Mouse (Mus musculus) CH12.LX (cell line): ENCODE results near the gene Glyr1. TPM values are rescaled to one million over a fixed set of nuclear protein-coding genes. Genes with fewer than 3 reads are reported as not detected.

ENCODE experiments used
- DNase-seq: peaks from one replicate; pipeline ENCODE4 v3.0.0-alpha.2; 2013; ENCODE audit errors: extremely low read depth
- H3K27ac ChIP-seq: 2 replicates; pipeline ENCODE4 v1.5.1; 2012; ENCODE audit warnings: low read depth, mild to moderate bottlenecking, control low read depth, moderate library complexity; ENCODE audit not compliant: insufficient read depth
- H3K27me3 ChIP-seq: replicated peaks from 2 replicates; pipeline ENCODE3; 2012; ENCODE audit warnings: inconsistent platforms
- H3K36me3 ChIP-seq, 2 experiments: replicated peaks in 1 of 2; 2 replicates each; pipeline versions ENCODE3 to v1.6.1; 2012; ENCODE audit warnings: inconsistent platforms in 1 of 2, low read length in 1 of 2, mild to moderate bottlenecking in 1 of 2, mixed read lengths in 1 of 2, moderate library complexity in 1 of 2; ENCODE audit not compliant: control insufficient read depth in 1 of 2, insufficient read depth in 1 of 2
- H3K4me1 ChIP-seq, 2 experiments: 2 replicates each; pipeline ENCODE4 v1.6.1; 2012; ENCODE audit warnings: inconsistent platforms in 1 of 2, moderate library complexity in 1 of 2; ENCODE audit not compliant: insufficient read depth in 2 of 2, control insufficient read depth in 1 of 2
- H3K4me2 ChIP-seq: 2 replicates; pipeline ENCODE4 v1.6.1; 2012; ENCODE audit warnings: low read depth, mild to moderate bottlenecking, control low read depth; ENCODE audit not compliant: poor library complexity, insufficient read depth, severe bottlenecking
- H3K4me3 ChIP-seq, 3 experiments: fragments of 150-350 bp in 1 of 3; sonication (generic) in 1 of 3; replicated peaks in 1 of 3; 2 replicates each; pipeline versions ENCODE3 to v1.5.1; 2011 to 2012; ENCODE audit warnings: low read depth in 2 of 3, low read length in 2 of 3, mild to moderate bottlenecking in 2 of 3, moderate library complexity in 2 of 3, control low read depth in 1 of 3, improper control_type of control experiment in 1 of 3, inconsistent platforms in 1 of 3, mixed read lengths in 1 of 3; ENCODE audit not compliant: poor library complexity in 1 of 3
- H3K79me2 ChIP-seq: replicated peaks from 2 replicates; pipeline ENCODE4 v1.6.1; 2012; ENCODE audit warnings: mild to moderate bottlenecking, moderate library complexity; ENCODE audit not compliant: control insufficient read depth, poor library complexity, insufficient read depth, severe bottlenecking; ENCODE audit errors: extremely low read depth
- H3K9ac ChIP-seq: 2 replicates; pipeline ENCODE4 v1.6.1; 2012; ENCODE audit warnings: low read depth, mild to moderate bottlenecking, control low read depth, moderate library complexity; ENCODE audit not compliant: insufficient read depth
- H3K9me3 ChIP-seq: replicated peaks from 2 replicates; pipeline ENCODE3; 2012; ENCODE audit warnings: low read length, inconsistent platforms, mixed read lengths
- CHD1 ChIP-seq: IDR thresholded peaks from 2 replicates; pipeline ENCODE4 v1.6.1; 2012; ENCODE audit warnings: low read depth, low read length, improper control_type of control experiment, inconsistent platforms
- CTCF ChIP-seq, 2 experiments: IDR thresholded peaks in 1 of 2; conservative IDR thresholded peaks in 1 of 2; 2 replicates each; pipeline ENCODE4 v1.5.1; 2011 to 2012; ENCODE audit warnings: low read depth in 2 of 2, low read length in 2 of 2, improper control_type of control experiment in 1 of 2, inconsistent platforms in 1 of 2, mild to moderate bottlenecking in 1 of 2, moderate library complexity in 1 of 2
- HCFC1 ChIP-seq: IDR thresholded peaks from 2 replicates; pipeline ENCODE4 v1.6.1; 2012; ENCODE audit warnings: low read depth, mild to moderate bottlenecking, inconsistent platforms, low read length, improper control_type of control experiment
- JUN ChIP-seq: IDR thresholded peaks from 2 replicates; pipeline ENCODE4 v1.6.1; 2011; ENCODE audit warnings: low read depth, mild to moderate bottlenecking, low read length, improper control_type of control experiment, moderate library complexity; ENCODE audit not compliant: insufficient read depth
- MAFK ChIP-seq: IDR thresholded peaks from 2 replicates; pipeline ENCODE4 v1.6.1; 2011; ENCODE audit warnings: low read length, improper control_type of control experiment; ENCODE audit not compliant: insufficient replicate concordance
- MXI1 ChIP-seq: IDR thresholded peaks from 2 replicates; pipeline ENCODE4 v1.6.1; 2011; ENCODE audit warnings: mild to moderate bottlenecking, low read depth, low read length, improper control_type of control experiment
- TBP ChIP-seq: conservative IDR thresholded peaks from 2 replicates; pipeline ENCODE4 v1.6.1; 2011; ENCODE audit warnings: low read depth, low read length, improper control_type of control experiment
- ZC3H11A ChIP-seq: IDR thresholded peaks from 2 replicates; pipeline ENCODE4 v1.6.1; 2012; ENCODE audit warnings: low read depth, mild to moderate bottlenecking, inconsistent platforms, low read length, improper control_type of control experiment
- ZMIZ1 ChIP-seq: IDR thresholded peaks from 2 replicates; pipeline ENCODE4 v1.6.1; 2012; ENCODE audit warnings: low read depth, mild to moderate bottlenecking, inconsistent platforms, low read length, improper control_type of control experiment
- dilution Hi-C: fragments of 300-500 bp; cut with MboI; formaldehyde crosslinking; loops from 2 replicates; pipeline ENCODE4 v1.14.3; 2020; ENCODE audit warnings: low sequenced_read_pairs; ENCODE audit not compliant: extremely low pct_unique_long_range_greater_than_20kb, extremely low pct_ligation_motif_present
- in situ Hi-C: fragments of 300-500 bp; cut with MboI; formaldehyde crosslinking; loops from 3 replicates; pipeline ENCODE4 v1.14.3; 2019; ENCODE audit warnings: low sequenced_read_pairs, low pct_ligation_motif_present, low pct_unique_long_range_greater_than_20kb, mixed read lengths
- polyA plus RNA-seq: library from polyadenylated mRNA; unstranded; fragments of >175 nt; gene quantifications from 2 replicates; pipeline ENCODE4 v1.2.1, GENCODE M21; 2012; ENCODE audit warnings: low read depth; ENCODE audit not compliant: insufficient read length
- total RNA-seq, 2 experiments: library from RNA; depleted of rRNA; stranded (reverse); fragments of 300-350 nt in 1 of 2; fragments of >200 nt in 1 of 2; gene quantifications; 2 replicates each; pipeline ENCODE4 v1.2.3; 2012 to 2014

Glyr1 gene
- total and polyA plus RNA-seq, 3 experiments, result 90.6 to 134 (median 132) TPM

GRCm38 (mm10) chr16:5035591-5035990, 14.1 kb downstream of the Glyr1 start:
- DNase-seq, result no peak
- H3K36me3 ChIP-seq, result peaks cover 87 to 97% of the 10 kb centered on the region in 2 experiments
- no peak overlapping the region for H3K4me2 ChIP-seq
- no peaks in the 10 kb centered on the region for H3K27me3 ChIP-seq
- no peak overlapping the region for H3K27ac ChIP-seq
- no peaks in the 10 kb centered on the region for H3K9me3 ChIP-seq
- H3K9ac ChIP-seq, result no peak overlapping the region
- H3K4me1 ChIP-seq, result peaks cover 0 to 28% of the 10 kb centered on the region in 2 experiments; a peak in 2 of 4 replicates
- in situ Hi-C loops, result no loop called here
- H3K4me3 ChIP-seq, result no peak overlapping the region
- TF ChIP-seq ZMIZ1, result no peak
- TF ChIP-seq HCFC1, result no peak
- dilution Hi-C loops, result no loop called here
- peaks cover 2% of the 10 kb centered on the region; the same call in 1 of the 2 replicates for H3K79me2 ChIP-seq

- Histone ChIP-seq H3K4me1 (peaks cover 0 to 4% of the 10 kb centered on the region in 2 experiments; a peak in 2 of 4 replicates), H3K4me3 (no peak overlapping the region), H3K9ac (no peak overlapping the region), H3K27me3 (no peaks in the 10 kb centered on the region), H3K79me2 (no peaks in the 10 kb centered on the region; the same call in 1 of the 2 replicates), H3K27ac (no peak overlapping the region), H3K4me2 (no peak overlapping the region), H3K36me3 (peaks cover 89 to 99% of the 10 kb centered on the region in 2 experiments), H3K9me3 (no peaks in the 10 kb centered on the region)
- TF ChIP-seq CHD1 (no peak), MXI1 (0 out of 2 replicates have a peak, but pooled peaks have one; percentile 50)
- DNase-seq, result peak; percentile 47
- in situ Hi-C loops (no loop called here), dilution Hi-C loops (no loop called here)
These were observed 19.8 kb downstream of the Glyr1 start for GRCm38 (mm10) chr16:5029847-5030246.

GRCm38 (mm10) chr16:5024021-5024420, 25.6 kb downstream of the Glyr1 start:
- peaks cover 85 to 98% of the 10 kb centered on the region in 2 experiments for H3K36me3 ChIP-seq
- no peak overlapping the region for H3K4me3 ChIP-seq
- in situ Hi-C loops, result no loop called here
- no peaks in the 10 kb centered on the region for H3K79me2 ChIP-seq
- no peaks in the 10 kb centered on the region for H3K27me3 ChIP-seq
- H3K9me3 ChIP-seq, result no peaks in the 10 kb centered on the region
- H3K27ac ChIP-seq, result no peak overlapping the region
- H3K4me1 ChIP-seq, result no peaks in the 10 kb centered on the region
- no peak overlapping the region for H3K4me2 ChIP-seq
- no peak for TF ChIP-seq MAFK
- no peak for TF ChIP-seq JUN
- TF ChIP-seq MXI1, result no peak
- no peak for TF ChIP-seq ZC3H11A
- TF ChIP-seq CTCF (conservative IDR thresholded peaks at IDR 0.05 in 1 of 2, IDR thresholded peaks at IDR 0.05 in 1 of 2; ENCODE audit: low read depth in 2 of 2, low read length in 2 of 2), result no peak
- no peak for TF ChIP-seq CHD1
- TF ChIP-seq TBP, result no peak
- TF ChIP-seq, all 38 proteins: peak for 0
- H3K9ac ChIP-seq, result no peak overlapping the region
- dilution Hi-C loops, result no loop called here
- DNase-seq, result no peak
